Mouse (Mus musculus) layer of hippocampus, postnatal 25 days (tissue): ENCODE data around the gene Gm28044. TPM values are rescaled to one million over a fixed set of nuclear protein-coding genes. Genes with fewer than 3 reads are reported as not detected.

Source experiments
- total RNA-seq, 2 experiments: library from RNA; stranded (reverse); gene quantifications; 2 replicates each; pipeline ENCODE4 v1.2.3; 2021

Gene Gm28044
- total RNA-seq, 2 experiments from 2014 or later = 0.57 TPM; not detected in 1

Other genes starting within 250 kb of the Gm28044 start
- gene Rslcan18, start 244.3 kb downstream of the Gm28044 start, total RNA-seq = under 1 TPM; 0.31 to 0.37 TPM
- 10 to 100 TPM; 10.1 to 10.8 TPM for gene Zfp759, start 238.9 kb downstream of the Gm28044 start, total RNA-seq
- 1 to 10 TPM; 6.8 to 7.3 TPM for gene Rsl1, start 187.4 kb downstream of the Gm28044 start, total RNA-seq
- 1 to 10 TPM; 2.8 to 3.2 TPM for gene Zfp455, start 166.0 kb downstream of the Gm28044 start, total RNA-seq
- 10 to 100 TPM; 19.0 to 24.1 TPM for gene Zfp458, start 82.1 kb downstream of the Gm28044 start, total RNA-seq
- gene Zfp457, start 54.1 kb downstream of the Gm28044 start, total RNA-seq = 1 to 10 TPM; 4.6 to 6.0 TPM
- 1 to 10 TPM; 3.1 to 3.2 TPM for gene Zfp595, start 28.0 kb downstream of the Gm28044 start, total RNA-seq
- gene Zfp953, start 69 bp upstream of the Gm28044 start, total RNA-seq = 1 to 10 TPM; 1.0 to 1.1 TPM
- not detected for gene Gm28041, start 15.2 kb upstream of the Gm28044 start, total RNA-seq
- under 1 TPM; 0.71 to 0.80 TPM for gene Zfp456, start 15.3 kb upstream of the Gm28044 start, total RNA-seq
- 1 to 10 TPM; 2.4 to 5.1 TPM for gene Zfp429, start 39.3 kb upstream of the Gm28044 start, total RNA-seq
- gene Zfp459, start 60.9 kb upstream of the Gm28044 start, total RNA-seq = 1 to 10 TPM; 3.0 to 4.7 TPM
- 10 to 100 TPM; 14.6 to 16.0 TPM for gene Zfp874a, start 91.1 kb upstream of the Gm28044 start, total RNA-seq
- gene Zfp874b, start 123.7 kb upstream of the Gm28044 start, total RNA-seq = 10 to 100 TPM; 16.6 to 19.8 TPM
- 1 to 10 TPM; 8.0 to 8.1 TPM for gene Zfp58, start 140.0 kb upstream of the Gm28044 start, total RNA-seq
- gene Gm26965, start 165.6 kb upstream of the Gm28044 start, total RNA-seq = under 1 TPM in 1 of 2 experiments, not detected in 1; 0.49 TPM
- 10 to 100 TPM; 21.7 to 22.8 TPM for gene Zfp87, start 165.6 kb upstream of the Gm28044 start, total RNA-seq
- 10 to 100 TPM in 1 of 2 experiments, 1 to 10 TPM in 1; 9.7 to 11.4 TPM for gene Zfp748, start 193.3 kb upstream of the Gm28044 start, total RNA-seq
- gene Zfp729b, start 249.2 kb upstream of the Gm28044 start, total RNA-seq = 1 to 10 TPM; 8.6 to 8.7 TPM